Mouse (Mus musculus) bone marrow macrophage, adult 2 months (primary cell): ENCODE data around the gene Kirrel.

ENCODE experiments used
- CTCF ChIP-seq: IDR thresholded peaks from 2 replicates; pipeline ENCODE4 v1.5.1; 2012; ENCODE audit warnings: low read depth, mild to moderate bottlenecking, low read length, moderate library complexity
- POLR2A ChIP-seq: IDR thresholded peaks from 2 replicates; pipeline ENCODE4 v1.6.1; 2012; ENCODE audit warnings: mild to moderate bottlenecking, low read depth, low read length, borderline replicate concordance

DNA sequence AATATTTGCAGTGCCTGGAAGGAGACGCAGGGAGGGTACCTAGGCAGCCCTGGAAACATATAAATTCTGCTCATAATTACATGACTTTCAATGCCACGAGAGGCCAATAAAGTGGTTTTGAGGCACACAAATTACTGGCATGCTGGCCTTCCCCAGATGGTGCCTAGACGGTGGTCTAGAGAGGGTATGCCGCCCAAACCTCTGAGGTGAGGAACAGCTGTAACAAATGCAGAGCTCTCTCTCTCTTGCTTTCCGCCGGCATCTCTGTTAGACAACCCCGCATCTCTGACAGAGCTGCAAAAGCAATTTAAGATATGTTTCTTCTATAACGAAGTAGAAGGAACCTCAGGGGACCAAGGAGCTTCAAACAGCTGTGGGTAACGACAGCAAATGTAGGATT lies 56.3 kb downstream of the Kirrel start:
- TF ChIP-seq POLR2A = no peak
- TF ChIP-seq CTCF = no peak
